Mouse (Mus musculus) hindbrain, embryonic 10.5 days (tissue): ENCODE results near the gene Snrpd2. TPM values are rescaled to one million over a fixed set of nuclear protein-coding genes. Genes with fewer than 3 reads are reported as not detected.

Experiments used
- DNase-seq: peaks from one replicate; pipeline ENCODE4 v3.0.0-alpha.2; 2017; ENCODE audit warnings: low spot score
- H3K27ac ChIP-seq: fragments of 300-500 bp; sonication (generic); 2 replicates; pipeline ENCODE4 v1.5.1; 2016; ENCODE audit warnings: mild to moderate bottlenecking, moderate library complexity
- H3K27me3 ChIP-seq: fragments of 300-500 bp; sonication (generic); 2 replicates; pipeline ENCODE4 v1.6.1; 2016; ENCODE audit warnings: mild to moderate bottlenecking; ENCODE audit not compliant: poor library complexity, insufficient read depth, severe bottlenecking
- H3K36me3 ChIP-seq: fragments of 300-500 bp; sonication (generic); 2 replicates; pipeline ENCODE4 v1.6.1; 2016; ENCODE audit warnings: mild to moderate bottlenecking, moderate library complexity
- H3K4me1 ChIP-seq: fragments of 300-500 bp; sonication (generic); replicated peaks from 2 replicates; pipeline ENCODE4 v1.6.1; 2016; ENCODE audit warnings: mild to moderate bottlenecking
- H3K4me3 ChIP-seq: fragments of 300-500 bp; sonication (generic); 2 replicates; pipeline ENCODE4 v1.5.1; 2016; ENCODE audit warnings: mild to moderate bottlenecking, moderate library complexity
- H3K9me3 ChIP-seq: fragments of 300-500 bp; sonication (generic); 2 replicates; pipeline ENCODE4 v1.6.1; 2016; ENCODE audit warnings: mild to moderate bottlenecking, moderate library complexity
- WGBS: fragments of 180-500 bp; shearing (Covaris S2); methylation state at CpG from one replicate; pipeline ENCODE4 v1.1.7; 2016; 5-methylcytosine and 5-hydroxymethylcytosine counted together
- polyA plus RNA-seq: library from polyadenylated mRNA; unstranded; fragments of >200 nt; fragmentation: Nextera tagmentation; extraction: Ambion mirVana; gene quantifications from 2 replicates; pipeline ENCODE4 v1.2.1, GENCODE M21; 2016

Gene Snrpd2
- 184 TPM in 2 replicates for polyA plus RNA-seq

GRCm38 (mm10) chr7:19149626-19150025 lies at the start of gene Snrpd2:
Snrpd2 (plus strand) TSS chr7:19149722.
- H3K4me3 ChIP-seq, result peak within 1 kb of the TSS; percentile 78
- peaks cover 53% of the 10 kb centered on the region for H3K36me3 ChIP-seq
- peak within 1 kb of the TSS; percentile 89 for H3K27ac ChIP-seq
- H3K4me1 ChIP-seq, result peaks cover 33% of the 10 kb centered on the region
- DNase-seq, result peak; percentile 99
- WGBS, result under 1% methylated on average over 24 of the region's 24 CpGs
- H3K9me3 ChIP-seq, result no peaks in the 10 kb centered on the region
- no peaks in the 10 kb centered on the region for H3K27me3 ChIP-seq

- H3K36me3 ChIP-seq, result peaks cover 21% of the 10 kb centered on the region
- DNase-seq, result no peak
- H3K4me3 ChIP-seq, result no peak overlapping the region
- H3K9me3 ChIP-seq, result no peaks in the 10 kb centered on the region
- WGBS, result 90% methylated on average over 1 of the region's 1 CpGs
- no peak overlapping the region for H3K27ac ChIP-seq
- no peaks in the 10 kb centered on the region for H3K27me3 ChIP-seq
- H3K4me1 ChIP-seq, result peaks cover 29% of the 10 kb centered on the region
Observed at GRCm38 (mm10) chr7:19100290-19100689, 49.2 kb upstream of the Snrpd2 start.

GRCm38 (mm10) chr7:19103741-19104140 lies 45.8 kb upstream of the Snrpd2 start:
- DNase-seq, result no peak
- Histone ChIP-seq H3K27ac (no peak overlapping the region), H3K36me3 (no peaks in the 10 kb centered on the region), H3K4me1 (0 out of 2 replicates have a peak, but pooled peaks cover 2% of the 10 kb centered on the region), H3K27me3 (no peaks in the 10 kb centered on the region), H3K9me3 (no peaks in the 10 kb centered on the region), H3K4me3 (no peak overlapping the region)

GRCm38 (mm10) chr7:19104486-19104885 lies 45.0 kb upstream of the Snrpd2 start:
- no peaks in the 10 kb centered on the region for H3K9me3 ChIP-seq
- WGBS, result 83% methylated on average over 2 of the region's 2 CpGs
- DNase-seq, result no peak
- no peak overlapping the region for H3K4me3 ChIP-seq
- H3K27me3 ChIP-seq, result no peaks in the 10 kb centered on the region
- no peaks in the 10 kb centered on the region for H3K4me1 ChIP-seq
- no peak overlapping the region for H3K27ac ChIP-seq
- H3K36me3 ChIP-seq, result no peaks in the 10 kb centered on the region

- no peaks in the 10 kb centered on the region for H3K27me3 ChIP-seq
- no peak overlapping the region for H3K27ac ChIP-seq
- no peaks in the 10 kb centered on the region for H3K9me3 ChIP-seq
- H3K36me3 ChIP-seq, result no peaks in the 10 kb centered on the region
- H3K4me1 ChIP-seq, result no peaks in the 10 kb centered on the region
- WGBS, result 59% methylated on average over 3 of the region's 3 CpGs
- no peak for DNase-seq
- no peak overlapping the region for H3K4me3 ChIP-seq
Observed at GRCm38 (mm10) chr7:19107436-19107835, 42.1 kb upstream of the Snrpd2 start.

GRCm38 (mm10) chr7:19109565-19109964 lies 40.0 kb upstream of the Snrpd2 start:
- no peak overlapping the region for H3K27ac ChIP-seq
- no peaks in the 10 kb centered on the region for H3K4me1 ChIP-seq
- H3K27me3 ChIP-seq, result no peaks in the 10 kb centered on the region
- 83% methylated on average over 1 of the region's 1 CpGs for WGBS
- no peaks in the 10 kb centered on the region for H3K9me3 ChIP-seq
- H3K4me3 ChIP-seq, result no peak overlapping the region
- H3K36me3 ChIP-seq, result no peaks in the 10 kb centered on the region
- no peak for DNase-seq

- DNase-seq, result peak; percentile 67
- Histone ChIP-seq H3K27me3 (peaks cover 10% of the 10 kb centered on the region), H3K4me1 (peaks cover 23% of the 10 kb centered on the region), H3K27ac (peak within 1 kb of the TSS; percentile 66; the same call in 1 of the 2 replicates), H3K4me3 (peak within 1 kb of the TSS; percentile 41), H3K36me3 (peaks cover 6% of the 10 kb centered on the region; the same call in 1 of the 2 replicates), H3K9me3 (peaks cover 15% of the 10 kb centered on the region)
- WGBS, result 21% methylated on average over 64 of the region's 64 CpGs
Observed at GRCm38 (mm10) chr7:19118028-19118771, 31.3 kb upstream of the Snrpd2 start, which contains the start of gene Gm4969. Gm4969 (minus strand) TSS chr7:19118368.

GRCm38 (mm10) chr7:19119083-19119482 lies 30.4 kb upstream of the Snrpd2 start:
- peaks cover 15% of the 10 kb centered on the region for H3K9me3 ChIP-seq
- H3K27me3 ChIP-seq, result peaks cover 10% of the 10 kb centered on the region
- no peak overlapping the region for H3K27ac ChIP-seq
- WGBS, result 91% methylated on average over 8 of the region's 8 CpGs
- DNase-seq, result peak; percentile 8
- peaks cover 6% of the 10 kb centered on the region; the same call in 1 of the 2 replicates for H3K36me3 ChIP-seq
- peaks cover 23% of the 10 kb centered on the region for H3K4me1 ChIP-seq
- peak overlapping the region; percentile 68; the same call in 1 of the 2 replicates for H3K4me3 ChIP-seq

GRCm38 (mm10) chr7:19119631-19120429 lies 29.7 kb upstream of the Snrpd2 start, which contains the start of gene Fbxo46:
Fbxo46 (plus strand) TSS chr7:19119859.
- DNase-seq, result peak; percentile 92
- Histone ChIP-seq H3K36me3 (peaks cover 6% of the 10 kb centered on the region; the same call in 1 of the 2 replicates), H3K9me3 (peaks cover 15% of the 10 kb centered on the region), H3K4me3 (peak within 1 kb of the TSS; percentile 68), H3K27me3 (peaks cover 10% of the 10 kb centered on the region), H3K27ac (peak within 1 kb of the TSS; percentile 88), H3K4me1 (peaks cover 23% of the 10 kb centered on the region)
- 3% methylated on average over 34 of the region's 34 CpGs for WGBS

GRCm38 (mm10) chr7:19121686-19122085 lies 27.8 kb upstream of the Snrpd2 start:
- WGBS, result 91% methylated on average over 4 of the region's 4 CpGs
- H3K36me3 ChIP-seq, result peaks cover 15% of the 10 kb centered on the region; the same call in 1 of the 2 replicates

GRCm38 (mm10) chr7:19124713-19125112 lies 24.8 kb upstream of the Snrpd2 start:
- H3K9me3 ChIP-seq, result no peaks in the 10 kb centered on the region
- peaks cover 15% of the 10 kb centered on the region for H3K4me1 ChIP-seq
- no peak overlapping the region for H3K4me3 ChIP-seq
- no peaks in the 10 kb centered on the region for H3K27me3 ChIP-seq
- 89% methylated on average over 6 of the region's 6 CpGs for WGBS
- no peak overlapping the region for H3K27ac ChIP-seq
- peaks cover 34% of the 10 kb centered on the region for H3K36me3 ChIP-seq
- no peak for DNase-seq

More at GRCm38 (mm10) chr7:19121686-19122085, 27.8 kb upstream of the Snrpd2 start:
- peaks cover 12% of the 10 kb centered on the region for H3K9me3 ChIP-seq
- H3K4me1 ChIP-seq, result peaks cover 23% of the 10 kb centered on the region
- no peak overlapping the region for H3K4me3 ChIP-seq
- no peak overlapping the region for H3K27ac ChIP-seq
- H3K27me3 ChIP-seq, result peaks cover 10% of the 10 kb centered on the region
- no peak for DNase-seq

GRCm38 (mm10) chr7:19127744-19128143 lies 21.8 kb upstream of the Snrpd2 start:
- H3K27me3 ChIP-seq, result no peaks in the 10 kb centered on the region

More at GRCm38 (mm10) chr7:19127744-19128143, 21.8 kb upstream of the Snrpd2 start:
- Histone ChIP-seq H3K4me3 (no peak overlapping the region), H3K27ac (no peak overlapping the region), H3K4me1 (peaks cover 17% of the 10 kb centered on the region), H3K36me3 (peaks cover 32% of the 10 kb centered on the region; the same call in 1 of the 2 replicates), H3K9me3 (no peaks in the 10 kb centered on the region)
- DNase-seq, result no peak
- WGBS, result 95% methylated on average over 5 of the region's 5 CpGs
